Mouse (Mus musculus) neural tube, embryonic 13.5 days (tissue): ENCODE data around the gene Adprhl1. TPM values are rescaled to one million over a fixed set of nuclear protein-coding genes. Genes with fewer than 3 reads are reported as not detected.

Experiments used
- ATAC-seq: fragments of 200-750 bp; cut with Nextera tagmentation; 2 replicates; pipeline ENCODE4 v1.8.0; 2017; ENCODE audit warnings: low read depth, mild to moderate bottlenecking, moderate TSS enrichment, moderate library complexity
- H3K27ac ChIP-seq: fragments of 300-500 bp; sonication (generic); replicated peaks from 2 replicates; pipeline ENCODE4 v1.5.1; 2015; ENCODE audit warnings: moderate library complexity, mild to moderate bottlenecking, inconsistent platforms
- H3K27me3 ChIP-seq: fragments of 300-500 bp; sonication (generic); 2 replicates; pipeline ENCODE4 v1.6.1; 2015; ENCODE audit warnings: mild to moderate bottlenecking, inconsistent platforms
- H3K36me3 ChIP-seq: fragments of 300-500 bp; sonication (generic); 2 replicates; pipeline ENCODE4 v1.6.1; 2015; ENCODE audit warnings: mild to moderate bottlenecking, inconsistent platforms
- H3K4me1 ChIP-seq: fragments of 300-500 bp; sonication (generic); replicated peaks from 2 replicates; pipeline ENCODE4 v1.6.1; 2015; ENCODE audit warnings: inconsistent platforms
- H3K4me2 ChIP-seq: fragments of 300-500 bp; sonication (generic); 2 replicates; pipeline ENCODE4 v1.6.1; 2015; ENCODE audit warnings: inconsistent platforms, mild to moderate bottlenecking, moderate library complexity
- H3K4me3 ChIP-seq: fragments of 300-500 bp; sonication (generic); 2 replicates; pipeline ENCODE4 v1.5.1; 2015; ENCODE audit warnings: mild to moderate bottlenecking, inconsistent platforms
- H3K9ac ChIP-seq: fragments of 300-500 bp; sonication (generic); 2 replicates; pipeline ENCODE4 v1.6.1; 2015; ENCODE audit warnings: moderate library complexity, mild to moderate bottlenecking, inconsistent platforms
- H3K9me3 ChIP-seq: fragments of 300-500 bp; sonication (generic); 2 replicates; pipeline ENCODE4 v1.6.1; 2016; ENCODE audit warnings: inconsistent platforms
- WGBS: fragments of 180-500 bp; shearing (Covaris S2); methylation state at CpG from one replicate; pipeline ENCODE4 v1.1.7; 2015; 5-methylcytosine and 5-hydroxymethylcytosine counted together
- polyA plus RNA-seq: library from polyadenylated mRNA; unstranded; fragments of >200 nt; fragmentation: Nextera tagmentation; extraction: Ambion mirVana; gene quantifications from 2 replicates; pipeline ENCODE4 v1.2.1, GENCODE M21; 2015

The Adprhl1 gene
- 0.65 and 2.4 TPM in 2 replicates for polyA plus RNA-seq

- peak; percentile 65 for ATAC-seq
- Histone ChIP-seq H3K27ac (no peak within 1 kb of the TSS), H3K9me3 (no peaks in the 10 kb centered on the region), H3K36me3 (peaks cover 40% of the 10 kb centered on the region), H3K4me2 (no peak within 1 kb of the TSS), H3K4me1 (no peaks in the 10 kb centered on the region), H3K27me3 (no peaks in the 10 kb centered on the region), H3K4me3 (no peak within 1 kb of the TSS), H3K9ac (no peak within 1 kb of the TSS)
- 39% methylated on average over 8 of the region's 8 CpGs for WGBS
Measured at GRCm38 (mm10) chr8:13254019-13254418, at the start of gene Adprhl1. Gene Adprhl1 (minus strand): TSS chr8:13254162.

GRCm38 (mm10) chr8:13301036-13301435 is 47.1 kb upstream of the Adprhl1 start:
- 96% methylated on average over 7 of the region's 7 CpGs for WGBS
- peaks cover 5% of the 10 kb centered on the region; the same call in 1 of the 2 replicates for H3K9me3 ChIP-seq
- no peaks in the 10 kb centered on the region for H3K27me3 ChIP-seq
- H3K36me3 ChIP-seq, result peaks cover 96% of the 10 kb centered on the region
- no peaks in the 10 kb centered on the region for H3K4me1 ChIP-seq
- no peak overlapping the region for H3K4me3 ChIP-seq
- H3K27ac ChIP-seq, result no peak overlapping the region
- no peak for ATAC-seq
- no peak overlapping the region for H3K9ac ChIP-seq
- no peak overlapping the region for H3K4me2 ChIP-seq

- Histone ChIP-seq H3K9me3 (0 out of 2 replicates have a peak, but pooled peaks cover 5% of the 10 kb centered on the region), H3K4me3 (no peak overlapping the region), H3K27me3 (no peaks in the 10 kb centered on the region), H3K36me3 (peaks cover 96% of the 10 kb centered on the region), H3K4me2 (no peak overlapping the region), H3K4me1 (no peaks in the 10 kb centered on the region), H3K9ac (no peak overlapping the region), H3K27ac (no peak overlapping the region)
- ATAC-seq, result no peak
- WGBS, result 93% methylated on average over 8 of the region's 8 CpGs
Measured at GRCm38 (mm10) chr8:13299571-13299970, 45.6 kb upstream of the Adprhl1 start.

GRCm38 (mm10) chr8:13293677-13294470 is 39.9 kb upstream of the Adprhl1 start:
- Histone ChIP-seq H3K36me3 (peaks cover 75% of the 10 kb centered on the region), H3K27ac (no peak overlapping the region), H3K4me1 (peaks cover 16% of the 10 kb centered on the region), H3K4me2 (no peak overlapping the region), H3K27me3 (no peaks in the 10 kb centered on the region), H3K9ac (no peak overlapping the region), H3K4me3 (no peak overlapping the region), H3K9me3 (no peaks in the 10 kb centered on the region)
- 92% methylated on average over 9 of the region's 9 CpGs for WGBS
- no peak for ATAC-seq

- 32% methylated on average over 9 of the region's 9 CpGs for WGBS
- no peak overlapping the region for H3K4me3 ChIP-seq
- H3K27ac ChIP-seq, result no peak overlapping the region
- H3K4me2 ChIP-seq, result no peak overlapping the region
- H3K9ac ChIP-seq, result no peak overlapping the region
- H3K36me3 ChIP-seq, result peaks cover 64% of the 10 kb centered on the region
- ATAC-seq, result no peak
- no peaks in the 10 kb centered on the region for H3K27me3 ChIP-seq
- H3K4me1 ChIP-seq, result peaks cover 20% of the 10 kb centered on the region
- no peaks in the 10 kb centered on the region for H3K9me3 ChIP-seq
Measured at GRCm38 (mm10) chr8:13292364-13292763, 38.4 kb upstream of the Adprhl1 start.

- Histone ChIP-seq H3K4me3 (peak overlapping the region; percentile 83), H3K27me3 (no peaks in the 10 kb centered on the region), H3K9me3 (no peaks in the 10 kb centered on the region), H3K4me2 (peak overlapping the region; percentile 87), H3K9ac (peak overlapping the region; percentile 88), H3K27ac (peak overlapping the region; percentile 85), H3K4me1 (peaks cover 35% of the 10 kb centered on the region), H3K36me3 (peaks cover 26% of the 10 kb centered on the region)
- WGBS, result 4% methylated on average over 6 of the region's 6 CpGs
- ATAC-seq, result no peak
Measured at GRCm38 (mm10) chr8:13288646-13289045, 34.7 kb upstream of the Adprhl1 start.

- peak within 1 kb of the TSS; percentile 96 for H3K4me2 ChIP-seq
- no peaks in the 10 kb centered on the region for H3K9me3 ChIP-seq
- under 1% methylated on average over 79 of the region's 79 CpGs for WGBS
- peaks cover 35% of the 10 kb centered on the region for H3K4me1 ChIP-seq
- H3K27me3 ChIP-seq, result no peaks in the 10 kb centered on the region
- peak within 1 kb of the TSS; percentile 85 for H3K27ac ChIP-seq
- H3K4me3 ChIP-seq, result peak within 1 kb of the TSS; percentile 83
- ATAC-seq, result peak; percentile 97
- peaks cover 22% of the 10 kb centered on the region for H3K36me3 ChIP-seq
- H3K9ac ChIP-seq, result peak within 1 kb of the TSS; percentile 88
Measured at GRCm38 (mm10) chr8:13287692-13288623, 34.0 kb upstream of the Adprhl1 start, which contains the start of the genes Dcun1d2 and Tmco3. Gene Dcun1d2 (minus strand): TSS chr8:13288131. Gene Tmco3 (plus strand): TSS chr8:13288190.

GRCm38 (mm10) chr8:13287304-13287691 is 33.3 kb upstream of the Adprhl1 start:
- H3K4me2 ChIP-seq, result peak overlapping the region; percentile 96
- H3K9ac ChIP-seq, result peak overlapping the region; percentile 88
- 1% methylated on average over 34 of the region's 34 CpGs for WGBS
- peaks cover 35% of the 10 kb centered on the region for H3K4me1 ChIP-seq
- H3K27me3 ChIP-seq, result no peaks in the 10 kb centered on the region
- peak overlapping the region; percentile 85 for H3K27ac ChIP-seq
- no peaks in the 10 kb centered on the region for H3K9me3 ChIP-seq
- H3K36me3 ChIP-seq, result peaks cover 16% of the 10 kb centered on the region
- no peak for ATAC-seq
- peak overlapping the region; percentile 83 for H3K4me3 ChIP-seq

- no peaks in the 10 kb centered on the region for H3K27me3 ChIP-seq
- 92% methylated on average over 1 of the region's 1 CpGs for WGBS
- no peak for ATAC-seq
Measured at GRCm38 (mm10) chr8:13283200-13283599, 29.2 kb upstream of the Adprhl1 start.

GRCm38 (mm10) chr8:13276941-13277447 is 23.0 kb upstream of the Adprhl1 start:
- Histone ChIP-seq H3K9me3 (no peaks in the 10 kb centered on the region), H3K4me3 (no peak overlapping the region), H3K27ac (no peak overlapping the region), H3K36me3 (peaks cover 37% of the 10 kb centered on the region), H3K27me3 (no peaks in the 10 kb centered on the region), H3K4me2 (no peak overlapping the region), H3K4me1 (no peaks in the 10 kb centered on the region), H3K9ac (no peak overlapping the region)
- no peak for ATAC-seq
- 76% methylated on average over 5 of the region's 5 CpGs for WGBS

More at GRCm38 (mm10) chr8:13283200-13283599, 29.2 kb upstream of the Adprhl1 start:
- no peak overlapping the region for H3K9ac ChIP-seq
- H3K4me1 ChIP-seq, result peaks cover 14% of the 10 kb centered on the region
- H3K36me3 ChIP-seq, result peaks cover 6% of the 10 kb centered on the region
- H3K4me3 ChIP-seq, result no peak overlapping the region
- H3K27ac ChIP-seq, result no peak overlapping the region
- H3K9me3 ChIP-seq, result no peaks in the 10 kb centered on the region
- no peak overlapping the region for H3K4me2 ChIP-seq

GRCm38 (mm10) chr8:13272834-13273233 is 18.9 kb upstream of the Adprhl1 start:
- Histone ChIP-seq H3K9me3 (no peaks in the 10 kb centered on the region), H3K27me3 (no peaks in the 10 kb centered on the region), H3K36me3 (peaks cover 66% of the 10 kb centered on the region), H3K27ac (no peak overlapping the region), H3K4me1 (no peaks in the 10 kb centered on the region), H3K4me3 (no peak overlapping the region), H3K9ac (no peak overlapping the region), H3K4me2 (no peak overlapping the region)
- WGBS, result 87% methylated on average over 5 of the region's 5 CpGs
- no peak for ATAC-seq

GRCm38 (mm10) chr8:13267566-13267965 is 13.6 kb upstream of the Adprhl1 start:
- Histone ChIP-seq H3K4me1 (no peaks in the 10 kb centered on the region), H3K4me2 (no peak overlapping the region), H3K9me3 (no peaks in the 10 kb centered on the region), H3K4me3 (no peak overlapping the region), H3K9ac (no peak overlapping the region), H3K36me3 (peaks cover 50% of the 10 kb centered on the region), H3K27me3 (no peaks in the 10 kb centered on the region), H3K27ac (no peak overlapping the region)
- no peak for ATAC-seq
- 83% methylated on average over 2 of the region's 2 CpGs for WGBS
